Mouse (Mus musculus) urinary bladder, postnatal 14 days (tissue): ENCODE results near the gene Pde4a.
"Not testable (repeated sequence)": the region's sequence is repeated elsewhere in the genome, so short reads cannot be mapped to it uniquely, and the experiment has no call there.

Experiments used
- DNase-seq: peaks from one replicate; pipeline ENCODE4 v3.0.0; 2021; ENCODE audit warnings: low spot score

The Pde4a gene

DNA sequence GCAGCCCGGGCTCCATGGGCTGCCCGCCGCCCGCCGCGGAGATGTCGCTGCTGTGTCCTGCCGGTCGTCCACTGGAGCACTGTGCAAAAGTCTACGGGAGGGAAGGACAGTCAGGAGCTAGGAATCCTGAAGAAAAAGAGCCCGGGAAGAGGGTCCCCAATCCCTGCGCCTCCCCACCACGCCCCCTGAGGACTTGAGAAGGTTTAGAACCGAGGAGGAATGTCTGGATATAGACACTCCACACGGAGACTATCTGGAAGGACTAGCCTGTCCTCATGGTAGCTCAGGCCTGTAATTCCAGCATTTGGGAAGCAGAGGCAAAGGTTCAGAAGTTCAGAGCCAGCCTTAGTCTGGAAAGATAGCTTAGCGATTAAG lies 79.6 kb downstream of the Pde4a start:
- no peak for DNase-seq

DNA sequence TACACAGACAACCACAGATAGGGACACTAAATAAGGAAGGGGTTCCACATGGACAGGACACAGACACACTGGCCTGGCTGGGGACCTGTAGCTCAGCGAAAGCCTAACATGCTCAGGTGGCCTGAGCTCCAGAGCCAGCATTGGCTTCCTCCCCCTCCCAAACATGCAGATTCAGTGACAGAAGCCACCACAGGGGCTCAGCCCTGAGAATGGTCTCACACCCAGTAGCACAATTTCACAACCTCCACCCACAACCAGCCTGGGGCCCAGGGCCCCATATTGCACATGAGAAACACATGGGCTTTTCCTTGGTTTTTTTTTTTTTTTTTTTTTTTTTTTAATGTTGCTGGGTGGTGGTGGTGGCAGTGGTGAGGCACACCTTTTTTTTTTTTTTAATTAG lies 80.8 kb downstream of the Pde4a start:
- no peak for DNase-seq

GRCm38 (mm10) chr9:21248326-21248725 lies 82.8 kb downstream of the Pde4a start, which contains the start of gene S1pr5:
TSS of gene S1pr5 (minus strand) at chr9:21248443.
- DNase-seq = peak; percentile 44

DNA sequence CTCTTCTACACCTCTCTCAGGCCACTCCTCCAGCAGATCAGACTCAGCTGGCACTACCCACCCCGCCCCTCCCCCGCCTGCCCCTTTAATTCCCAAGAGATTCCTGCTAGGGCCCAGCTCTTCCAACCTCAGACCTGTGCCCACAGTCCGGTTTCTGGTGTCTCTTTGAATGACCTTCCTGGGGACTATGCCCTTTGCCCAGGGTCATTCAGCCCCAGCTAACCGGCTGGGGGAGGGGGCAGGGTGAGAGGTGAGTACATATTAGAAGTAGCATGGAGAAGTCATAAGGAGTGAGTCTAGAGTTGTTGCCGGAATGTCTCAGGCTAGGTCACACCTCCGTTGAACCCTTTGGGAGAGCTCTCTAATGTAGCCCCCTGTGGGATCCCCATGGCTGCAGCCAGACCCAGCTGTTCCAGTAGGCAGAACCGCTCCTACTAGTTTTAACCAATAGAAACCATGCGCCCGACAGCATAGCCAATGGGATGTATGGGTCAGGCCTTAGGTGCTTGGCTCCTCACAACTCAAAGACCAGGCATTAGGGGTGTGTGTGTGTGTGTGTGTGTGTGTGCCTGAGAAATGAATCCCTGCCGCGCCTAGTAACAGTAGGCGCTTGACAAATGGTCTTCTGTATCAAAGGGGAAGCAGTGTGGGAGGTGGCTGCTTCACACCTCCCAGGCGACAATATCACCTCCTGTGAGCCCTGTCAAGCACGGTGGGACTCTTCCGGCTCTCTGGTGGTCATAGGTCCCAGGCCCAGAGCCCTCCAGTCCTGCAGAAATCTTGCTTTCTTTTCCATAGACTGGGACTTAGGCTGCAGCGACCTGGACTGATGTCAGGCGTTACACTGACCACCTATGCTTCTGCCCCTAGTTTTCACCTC lies 84.4 kb downstream of the Pde4a start:
- DNase-seq = no peak

DNA sequence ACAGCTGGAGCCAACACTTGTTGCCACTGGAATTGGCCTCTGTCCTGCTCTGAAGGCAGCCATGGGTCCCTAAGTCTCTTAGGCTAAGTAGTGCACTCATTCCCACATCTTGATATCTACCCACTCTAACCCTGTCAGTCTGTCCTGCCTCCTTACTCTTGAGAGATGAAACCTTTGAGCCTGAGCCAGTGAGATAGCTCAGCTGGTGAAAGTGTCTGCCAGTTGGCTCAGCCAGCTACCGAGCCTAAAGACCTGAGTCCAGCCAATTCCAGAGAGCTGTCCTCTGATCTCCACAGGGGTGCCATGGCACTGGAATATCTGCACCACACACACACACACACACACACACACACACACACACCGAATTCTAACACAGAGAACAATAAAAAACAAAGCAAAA lies 85.0 kb downstream of the Pde4a start:
- DNase-seq = no peak

- no peak for DNase-seq
Measured at GRCm38 (mm10) chr9:21251116-21251735, 85.7 kb downstream of the Pde4a start.

DNA sequence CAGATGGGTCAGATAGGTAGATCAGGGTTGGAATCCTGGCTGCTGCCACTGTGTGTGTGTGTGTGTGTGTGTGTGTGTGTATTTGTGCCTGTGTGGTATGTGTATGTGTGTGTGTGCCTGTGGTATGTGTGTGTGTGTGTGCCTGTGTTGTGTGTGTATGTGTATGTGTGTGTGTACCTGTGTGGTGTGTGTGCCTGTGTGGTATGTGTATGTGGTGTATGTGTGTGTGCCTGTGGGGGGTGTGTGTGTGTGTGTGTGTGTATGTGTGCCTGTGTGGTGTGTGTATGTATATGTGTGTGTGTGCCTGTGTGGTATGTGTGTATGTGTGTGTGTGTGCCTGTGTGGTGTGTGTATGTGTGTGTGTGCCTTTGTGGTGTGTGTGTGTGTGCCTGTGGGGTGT lies 89.2 kb downstream of the Pde4a start:
- DNase-seq = no peak

DNA sequence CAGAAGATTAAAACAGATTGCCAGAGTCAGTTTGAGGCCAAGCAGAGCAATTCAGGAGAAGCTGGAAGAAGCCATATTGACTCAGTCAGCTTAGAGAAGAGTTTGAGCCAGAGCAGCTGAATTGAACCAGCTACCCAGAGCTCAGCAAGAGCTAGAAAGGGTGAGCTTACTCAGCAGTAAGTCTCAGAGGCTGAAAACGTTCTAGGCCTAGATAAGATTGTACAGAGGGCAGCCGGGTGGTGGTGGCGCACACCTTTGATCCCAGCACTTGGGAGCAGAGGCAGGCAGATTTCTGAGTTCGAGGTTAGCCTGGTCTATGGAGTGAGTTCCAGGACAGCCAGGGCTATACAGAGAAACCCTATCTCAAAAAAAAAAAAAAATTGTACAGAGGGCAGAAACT lies 90.8 kb downstream of the Pde4a start:
- DNase-seq = not testable (repeated sequence)

DNA sequence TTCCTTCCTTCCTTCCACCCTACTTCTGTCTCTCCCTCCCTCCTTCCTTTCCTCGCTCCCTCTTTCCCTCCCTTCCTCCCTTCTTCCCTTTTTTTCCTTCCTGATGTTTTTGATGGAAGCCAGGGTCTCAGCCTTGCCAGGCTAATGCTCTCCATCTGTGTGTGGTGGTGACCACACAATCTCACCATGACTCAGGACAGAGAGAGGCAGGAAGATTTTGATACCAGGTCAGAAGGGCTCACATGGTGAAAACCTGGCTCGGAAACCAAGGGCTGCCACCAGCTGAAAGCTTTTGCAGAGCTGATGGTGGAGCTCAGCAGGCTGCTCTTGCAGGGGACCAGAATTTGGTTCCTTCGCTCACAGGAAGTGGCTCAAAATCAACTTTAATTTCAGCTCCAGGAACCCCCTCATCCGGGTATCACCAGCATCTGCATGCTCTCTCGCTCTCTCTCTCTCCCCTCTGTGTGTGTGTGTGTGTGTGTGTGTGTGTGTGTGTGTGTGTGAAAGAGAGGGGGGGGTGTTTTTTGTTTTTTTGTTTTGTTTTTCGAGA lies 95.1 kb downstream of the Pde4a start:
- no peak for DNase-seq

- no peak for DNase-seq
Measured at GRCm38 (mm10) chr9:21261831-21262230, 96.3 kb downstream of the Pde4a start.
